Mouse (Mus musculus) forelimb bud, embryonic 11.5 days (tissue): Measurements from ENCODE around the gene Pkn2.
A peak's percentile ranks its signal among the peaks of the same experiment; 100 is the strongest.

ENCODE experiments used
- DNase-seq: peaks from one replicate; pipeline ENCODE4 v3.0.0-alpha.2; 2012; ENCODE audit warnings: low read depth, low spot score

The Pkn2 gene

DNA sequence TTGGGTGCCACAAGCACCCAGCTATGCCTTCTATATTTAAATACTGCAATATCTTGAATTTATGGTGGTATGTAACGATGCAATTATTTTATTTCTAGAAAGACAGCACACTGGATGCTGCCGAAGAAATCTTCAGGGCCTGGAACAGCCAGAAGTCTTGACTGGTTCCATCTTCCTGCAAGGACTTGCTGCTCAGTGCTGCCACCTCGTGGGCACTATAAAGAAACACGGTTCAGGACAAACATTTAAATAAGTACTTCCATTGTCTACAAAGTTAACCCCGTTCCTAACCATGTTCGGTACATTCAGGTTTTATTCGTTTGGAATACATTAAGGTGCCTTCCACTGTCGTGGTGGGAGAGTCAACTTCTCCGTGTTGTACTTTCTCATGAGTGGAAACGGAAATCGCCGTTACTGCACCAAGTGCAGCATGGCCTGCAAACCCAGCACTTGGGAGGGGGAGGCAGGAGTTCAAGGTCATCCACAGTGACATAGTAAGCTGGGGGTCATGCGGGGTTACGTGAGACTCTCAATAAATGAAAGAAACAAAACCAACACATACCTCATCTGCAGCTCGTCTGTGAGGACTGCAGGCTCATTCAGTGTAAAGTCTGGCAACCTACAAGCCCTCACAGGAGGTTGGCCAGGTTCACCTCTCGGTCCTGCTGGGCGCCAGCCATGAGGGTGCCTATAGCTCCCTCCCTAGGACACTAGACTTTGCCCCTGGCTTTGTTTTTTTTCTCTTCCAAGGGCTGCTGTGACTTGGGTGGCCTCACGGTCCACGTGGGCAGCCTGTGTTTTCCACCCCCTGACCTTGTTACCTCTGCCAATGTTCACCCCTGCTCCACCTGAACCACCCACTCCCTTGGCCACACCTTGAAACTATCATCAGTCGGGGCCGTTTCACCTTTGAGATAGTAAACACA, 137.6 kb downstream of the Pkn2 start:
- peak; percentile 82 for DNase-seq
